Mouse (Mus musculus): ENCODE measurements around the gene Gm4491. TPM values are rescaled to one million over a fixed set of nuclear protein-coding genes. Genes with fewer than 3 reads are reported as not detected.
"Not testable (repeated sequence)": the region's sequence is repeated elsewhere in the genome, so short reads cannot be mapped to it uniquely, and the experiment has no call there.

The Gm4491 gene
- polyA plus RNA-seq, 1 experiment from 2014 or later, result not detected

DNA sequence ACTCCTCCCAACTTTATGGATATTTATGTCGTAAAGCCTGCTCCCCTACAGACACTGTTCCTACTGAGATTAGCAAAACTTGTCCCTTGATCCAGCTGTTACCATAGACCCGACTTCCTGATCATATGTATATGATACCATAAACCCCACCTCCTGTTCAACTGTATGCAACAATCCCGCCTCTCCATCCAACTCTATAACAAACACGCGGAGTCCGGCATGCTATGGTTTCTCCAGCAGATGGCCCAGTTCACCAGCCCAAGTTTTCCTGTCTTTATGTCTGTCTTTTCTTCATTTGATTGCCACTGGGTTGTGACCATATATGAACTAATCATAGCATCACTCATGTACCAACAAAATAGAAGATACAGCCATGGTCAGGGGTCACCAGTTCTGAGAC lies 40.1 kb downstream of the Gm4491 start:
- Histone ChIP-seq H3K4me3 (ENCODE audit: low read depth, low read length) (no peak overlapping the region), H3K36me3 (replicated peaks; ENCODE audit: insufficient read depth, low read length) (no peaks in the 10 kb centered on the region), H3K9ac (replicated peaks) (no peak overlapping the region), H3K4me1 (ENCODE audit: insufficient read depth) (no peaks in the 10 kb centered on the region), H3K27ac (ENCODE audit: low read depth) (no peak overlapping the region), H3K4me2 (ENCODE audit: low read depth, low read length) (no peak overlapping the region), H3K9me3 (ENCODE audit: low read length) (no peaks in the 10 kb centered on the region), H3K27me3 (ENCODE audit: insufficient read depth, low read length) (no peaks in the 10 kb centered on the region)
- TF ChIP-seq EP300 (IDR thresholded peaks at IDR 0.05; ENCODE audit: low read depth) (no peak), CTCF (IDR thresholded peaks at IDR 0.05; ENCODE audit: low read depth) (peak; percentile 63)
- ATAC-seq (no peak), DNase-seq (peak; percentile 27)
- 66% methylated on average over 6 of the region's 6 CpGs for whole genome bisulfite sequencing (ENCODE audit: insufficient replicate concordance)

DNA sequence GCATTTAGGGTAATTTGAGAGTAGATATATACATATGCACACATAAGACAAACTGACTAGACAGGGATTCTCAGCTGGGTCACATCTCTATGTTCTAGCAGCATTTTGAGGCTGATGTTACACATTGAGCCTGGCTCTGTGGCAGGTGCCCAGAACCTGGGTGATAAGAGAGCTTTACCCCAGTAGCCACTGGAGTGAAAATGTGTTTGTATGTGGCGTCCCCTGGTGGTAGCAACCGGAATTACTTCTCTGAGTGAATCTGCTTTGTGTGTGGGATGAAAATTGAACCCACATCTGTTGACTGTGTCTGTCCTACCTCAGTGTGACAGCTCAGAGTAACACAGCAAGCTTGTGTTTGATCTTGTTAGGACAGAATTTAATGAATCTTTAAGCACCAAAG lies 45.8 kb downstream of the Gm4491 start:
- not testable (repeated sequence) for H3K4me1 ChIP-seq (ENCODE audit: insufficient read depth); H3K27me3 ChIP-seq (ENCODE audit: insufficient read depth, low read length); H3K4me3 ChIP-seq (ENCODE audit: low read depth, low read length); ATAC-seq; H3K27ac ChIP-seq (ENCODE audit: low read depth); H3K9ac ChIP-seq (replicated peaks); H3K4me2 ChIP-seq (ENCODE audit: low read depth, low read length); H3K36me3 ChIP-seq (replicated peaks; ENCODE audit: insufficient read depth, low read length); H3K9me3 ChIP-seq (ENCODE audit: low read length)
- WGBS (ENCODE audit: insufficient replicate concordance), result 3% methylated on average over 2 of the region's 2 CpGs
- DNase-seq, result peak; percentile 69
- peak; percentile 82 for TF ChIP-seq CTCF (IDR thresholded peaks at IDR 0.05; ENCODE audit: low read depth)

DNA sequence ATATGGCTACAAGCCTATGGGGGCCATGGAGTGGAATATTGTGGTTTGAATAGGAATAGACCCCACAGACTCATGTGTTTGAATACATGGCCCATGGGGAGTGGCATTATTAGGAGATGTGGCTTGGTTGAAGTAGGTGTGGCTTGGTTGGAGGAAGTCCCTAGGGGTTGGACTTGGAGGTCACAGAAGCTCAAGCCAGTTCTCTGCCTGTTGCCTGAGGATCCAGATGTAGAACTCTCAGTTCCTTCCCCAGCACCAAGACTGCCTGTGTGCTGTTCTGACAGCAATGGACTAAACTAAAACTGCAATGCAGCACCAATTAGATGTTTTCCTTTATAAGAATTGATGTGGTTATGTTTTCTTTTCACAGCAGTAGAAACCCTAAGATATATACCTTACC lies 49.6 kb downstream of the Gm4491 start:
- Histone ChIP-seq H3K9me3 (ENCODE audit: low read length) (no peaks in the 10 kb centered on the region), H3K36me3 (replicated peaks; ENCODE audit: insufficient read depth, low read length) (no peaks in the 10 kb centered on the region), H3K9ac (replicated peaks) (no peak overlapping the region), H3K27ac (ENCODE audit: low read depth) (no peak overlapping the region), H3K27me3 (ENCODE audit: insufficient read depth, low read length) (no peaks in the 10 kb centered on the region), H3K4me2 (ENCODE audit: low read depth, low read length) (no peak overlapping the region), H3K4me1 (ENCODE audit: insufficient read depth) (no peaks in the 10 kb centered on the region), H3K4me3 (ENCODE audit: low read depth, low read length) (no peak overlapping the region)
- ATAC-seq (no peak), DNase-seq (no peak)
- TF ChIP-seq CTCF (IDR thresholded peaks at IDR 0.05; ENCODE audit: low read depth) (no peak), EP300 (IDR thresholded peaks at IDR 0.05; ENCODE audit: low read depth) (no peak)

Other genes starting within 250 kb of the Gm4491 start
- 4.3 and 4.5 TPM in 2 replicates for gene Zmym2, start 229.2 kb downstream of the Gm4491 start, polyA plus RNA-seq (2015; fragmentation: Nextera tagmentation; extraction: Ambion mirVana)
- 0.07 TPM in 1 of 2 replicates, not detected in the other for gene Gja3, start 57.8 kb downstream of the Gm4491 start, polyA plus RNA-seq (2015; fragmentation: Nextera tagmentation; extraction: Ambion mirVana)
- 104 and 135 TPM in 2 replicates for gene Gjb2, start 11.2 kb downstream of the Gm4491 start, polyA plus RNA-seq (2015; fragmentation: Nextera tagmentation; extraction: Ambion mirVana)
- 0.11 TPM in 1 of 2 replicates, not detected in the other for gene Gjb6, start 17.7 kb upstream of the Gm4491 start, polyA plus RNA-seq (2015; fragmentation: Nextera tagmentation; extraction: Ambion mirVana)

All from liver, postnatal 0 days (tissue).